Mouse (Mus musculus) ES-E14 (cell line): ENCODE measurements around the gene Hoxa3. TPM values are rescaled to one million over a fixed set of nuclear protein-coding genes. Genes with fewer than 3 reads are reported as not detected.

ENCODE experiments used
- DNase-seq: peaks from one replicate; pipeline ENCODE4 v3.0.0-alpha.2; 2013; ENCODE audit warnings: low read depth, low spot score
- H3K27ac ChIP-seq: 2 replicates; pipeline ENCODE4 v1.5.1; 2012; ENCODE audit warnings: low read depth, mild to moderate bottlenecking, low read length, moderate library complexity, mixed read lengths; ENCODE audit not compliant: poor library complexity, insufficient read depth, severe bottlenecking
- H3K36me3 ChIP-seq: 2 replicates; pipeline ENCODE4 v1.6.1; 2012; ENCODE audit warnings: mild to moderate bottlenecking, low read length, moderate library complexity, mixed read lengths; ENCODE audit not compliant: control insufficient read depth, poor library complexity, insufficient read depth, severe bottlenecking
- H3K4me1 ChIP-seq, 2 experiments: fragments of 150-350 bp in 1 of 2; sonication (generic) in 1 of 2; 2 replicates each; pipeline ENCODE4 v1.6.1; 2012; ENCODE audit warnings: low read length in 2 of 2, mild to moderate bottlenecking in 1 of 2, mixed read lengths in 1 of 2; ENCODE audit not compliant: control insufficient read depth in 2 of 2, insufficient read depth in 2 of 2, poor library complexity in 1 of 2
- H3K4me3 ChIP-seq, 2 experiments: fragments of 150-350 bp in 1 of 2; sonication (generic) in 1 of 2; 2 replicates each; pipeline ENCODE4 v1.5.1; 2012; ENCODE audit warnings: low read length in 2 of 2, low read depth in 1 of 2, mild to moderate bottlenecking in 1 of 2, mixed read lengths in 1 of 2; ENCODE audit not compliant: insufficient read depth in 1 of 2, poor library complexity in 1 of 2, severe bottlenecking in 1 of 2
- H3K9ac ChIP-seq: 2 replicates; pipeline ENCODE4 v1.6.1; 2012; ENCODE audit warnings: low read depth, mild to moderate bottlenecking, low read length, mixed read lengths; ENCODE audit not compliant: poor library complexity, insufficient read depth, severe bottlenecking
- H3K9me3 ChIP-seq: fragments of 150-350 bp; sonication (generic); 2 replicates; pipeline ENCODE4 v1.6.1; 2012; ENCODE audit warnings: low read depth, mild to moderate bottlenecking, low read length; ENCODE audit not compliant: control insufficient read depth, insufficient read depth
- CHD2 ChIP-seq: IDR thresholded peaks from 2 replicates; pipeline ENCODE4 v1.6.1; 2014; ENCODE audit warnings: mild to moderate bottlenecking, low read depth, low read length, inconsistent platforms
- HCFC1 ChIP-seq: IDR thresholded peaks from 2 replicates; pipeline ENCODE4 v1.6.1; 2012; ENCODE audit warnings: low read length, inconsistent platforms, borderline replicate concordance; ENCODE audit not compliant: insufficient read depth
- MAFK ChIP-seq: IDR thresholded peaks from 2 replicates; pipeline ENCODE4 v1.6.1; 2014; ENCODE audit warnings: mild to moderate bottlenecking, low read depth, low read length, inconsistent platforms; ENCODE audit not compliant: insufficient read depth
- ZC3H11A ChIP-seq: IDR thresholded peaks from 2 replicates; pipeline ENCODE4 v1.6.1; 2012; ENCODE audit warnings: low read depth, mild to moderate bottlenecking, inconsistent platforms, low read length, borderline replicate concordance
- ZNF384 ChIP-seq: IDR thresholded peaks from 2 replicates; pipeline ENCODE4 v1.6.1; 2012; ENCODE audit warnings: low read depth, low read length, inconsistent platforms
- in situ Hi-C, 2 experiments: fragments of 600-800 bp; cut with MboI; formaldehyde crosslinking; loops; one replicate each; pipeline ENCODE4 v1.15.1; 2025; ENCODE audit warnings: low sequenced_read_pairs in 2 of 2, inconsistent platforms in 1 of 2; ENCODE audit not compliant: unreplicated experiment in 2 of 2
- total RNA-seq: library from RNA; depleted of rRNA; stranded (reverse); fragments of 300-350 nt; gene quantifications from 2 replicates; pipeline ENCODE4 v1.2.3, GENCODE M21; 2012

Hoxa3 gene
- total RNA-seq, 1 experiment: 0.27 TPM

DNA sequence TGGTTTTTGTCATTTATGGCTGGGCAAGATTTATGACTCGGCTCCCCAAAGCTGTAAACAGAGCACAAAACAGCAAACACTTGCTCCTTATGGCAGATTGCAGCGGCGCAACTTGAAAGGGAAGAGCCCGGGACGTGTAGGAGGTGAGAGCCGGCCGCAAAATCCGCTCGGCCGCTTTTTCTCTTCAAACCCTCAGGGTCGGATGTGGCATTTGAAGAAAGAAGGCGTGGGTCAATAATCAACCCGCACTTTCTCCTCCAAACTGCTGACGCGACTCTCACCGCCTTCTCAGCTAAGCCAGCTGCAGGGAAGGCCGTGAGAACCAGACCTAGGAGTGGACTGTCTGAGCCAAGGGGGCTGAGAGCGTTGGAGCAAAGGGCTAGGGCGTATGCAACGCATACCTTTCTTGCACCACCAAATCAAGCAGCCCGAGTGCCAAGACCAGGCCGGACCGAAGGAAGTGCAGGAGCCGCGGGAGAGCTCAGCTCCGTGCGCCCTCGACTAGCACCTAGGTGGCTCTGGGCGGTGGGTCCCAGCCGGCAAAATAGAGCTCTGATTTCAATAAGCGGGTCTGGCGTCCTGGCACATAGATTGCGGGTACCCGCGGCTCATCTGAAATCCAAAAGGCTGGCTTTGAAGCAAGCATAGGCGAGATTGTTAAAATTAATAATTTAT lies 35.9 kb downstream of the Hoxa3 start, which contains the start of gene 5730596B20Rik:
Gene 5730596B20Rik, plus strand, starts transcription at position 438 of the 675 bp plus-strand sequence.
- no peak within 1 kb of the TSS for H3K4me3 ChIP-seq
- no peak within 1 kb of the TSS for H3K9ac ChIP-seq
- in situ Hi-C loops: loop anchor here in 1 of 2 experiments (10.0 kb wide), 1 partner anchor 138 kb away; the partner anchor contains the start of gene Evx1
- no peaks in the 10 kb centered on the region for H3K36me3 ChIP-seq
- no peak within 1 kb of the TSS for H3K27ac ChIP-seq
- peaks cover 0 to 2% of the 10 kb centered on the region in 2 experiments; a peak in 2 of 4 replicates for H3K4me1 ChIP-seq
- DNase-seq: no peak
- H3K9me3 ChIP-seq: no peaks in the 10 kb centered on the region
- TF ChIP-seq MAFK (no peak), CHD2 (no peak), HCFC1 (0 out of 2 replicates have a peak, but pooled peaks have one; percentile 29), ZNF384 (no peak), ZC3H11A (no peak)

DNA sequence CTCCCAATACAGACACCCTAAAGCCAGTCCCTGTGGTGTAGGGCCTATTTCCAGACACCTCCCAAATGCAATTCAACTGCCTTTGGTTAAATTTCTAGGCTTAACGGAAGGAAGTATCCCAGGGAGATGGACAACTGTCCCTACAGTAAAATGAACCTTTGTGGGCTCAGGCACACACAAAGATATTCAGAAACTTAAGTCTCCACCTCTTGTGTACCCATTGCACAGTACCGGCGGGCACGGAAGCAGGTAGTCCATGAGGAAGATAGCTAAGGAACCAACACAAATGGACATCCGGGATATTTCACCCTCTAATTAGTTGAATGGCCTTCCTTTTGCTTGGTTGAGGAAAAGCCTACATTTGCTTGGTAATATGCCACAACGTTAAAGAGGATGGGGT lies 36.7 kb downstream of the Hoxa3 start:
- H3K9me3 ChIP-seq: no peaks in the 10 kb centered on the region
- in situ Hi-C loops: loop anchor here in 1 of 2 experiments (10.0 kb wide), 1 partner anchor 138 kb away; the partner anchor contains the start of gene Evx1
- no peaks in the 10 kb centered on the region for H3K36me3 ChIP-seq
- no peak overlapping the region for H3K27ac ChIP-seq
- no peak overlapping the region for H3K4me3 ChIP-seq
- TF ChIP-seq MAFK (no peak), ZNF384 (no peak), ZC3H11A (no peak), CHD2 (no peak), HCFC1 (no peak)
- H3K9ac ChIP-seq: no peak overlapping the region
- H3K4me1 ChIP-seq: peaks cover 0 to 2% of the 10 kb centered on the region in 2 experiments; a peak in 2 of 4 replicates
- no peak for DNase-seq

DNA sequence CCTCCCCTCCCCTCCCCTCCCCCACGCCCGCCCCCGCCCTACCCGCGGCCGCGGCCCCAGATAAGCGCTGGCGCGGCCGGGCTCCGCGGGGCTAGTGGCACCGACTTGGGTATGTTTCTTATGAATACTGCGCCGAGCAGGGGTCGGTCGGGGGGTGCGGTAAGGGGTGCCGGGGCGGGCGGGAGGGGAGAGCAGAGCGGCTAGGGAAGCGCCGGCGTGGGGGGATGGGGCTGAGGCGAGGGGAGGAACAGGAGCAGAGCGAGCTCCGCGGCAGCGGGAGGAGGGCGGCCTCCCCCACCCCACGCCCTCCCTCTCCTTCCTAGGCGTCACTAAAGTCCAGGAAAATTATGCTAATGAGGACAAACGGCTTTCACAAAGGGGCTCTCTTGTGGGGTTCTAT lies 37.3 kb downstream of the Hoxa3 start:
- Histone ChIP-seq H3K4me1 (peaks cover 0 to 2% of the 10 kb centered on the region in 2 experiments; a peak in 2 of 4 replicates), H3K9ac (no peak overlapping the region), H3K27ac (no peak overlapping the region), H3K4me3 (peak overlapping the region in 1 of 2 experiments; percentile 62; a peak in 2 of 4 replicates), H3K36me3 (no peaks in the 10 kb centered on the region), H3K9me3 (no peaks in the 10 kb centered on the region)
- in situ Hi-C loops: loop anchor here in 1 of 2 experiments (10.0 kb wide), 1 partner anchor 139 kb away; the partner anchor contains the start of gene Evx1
- no peak for DNase-seq
- TF ChIP-seq ZC3H11A (no peak), HCFC1 (no peak), MAFK (no peak), ZNF384 (no peak), CHD2 (no peak)

DNA sequence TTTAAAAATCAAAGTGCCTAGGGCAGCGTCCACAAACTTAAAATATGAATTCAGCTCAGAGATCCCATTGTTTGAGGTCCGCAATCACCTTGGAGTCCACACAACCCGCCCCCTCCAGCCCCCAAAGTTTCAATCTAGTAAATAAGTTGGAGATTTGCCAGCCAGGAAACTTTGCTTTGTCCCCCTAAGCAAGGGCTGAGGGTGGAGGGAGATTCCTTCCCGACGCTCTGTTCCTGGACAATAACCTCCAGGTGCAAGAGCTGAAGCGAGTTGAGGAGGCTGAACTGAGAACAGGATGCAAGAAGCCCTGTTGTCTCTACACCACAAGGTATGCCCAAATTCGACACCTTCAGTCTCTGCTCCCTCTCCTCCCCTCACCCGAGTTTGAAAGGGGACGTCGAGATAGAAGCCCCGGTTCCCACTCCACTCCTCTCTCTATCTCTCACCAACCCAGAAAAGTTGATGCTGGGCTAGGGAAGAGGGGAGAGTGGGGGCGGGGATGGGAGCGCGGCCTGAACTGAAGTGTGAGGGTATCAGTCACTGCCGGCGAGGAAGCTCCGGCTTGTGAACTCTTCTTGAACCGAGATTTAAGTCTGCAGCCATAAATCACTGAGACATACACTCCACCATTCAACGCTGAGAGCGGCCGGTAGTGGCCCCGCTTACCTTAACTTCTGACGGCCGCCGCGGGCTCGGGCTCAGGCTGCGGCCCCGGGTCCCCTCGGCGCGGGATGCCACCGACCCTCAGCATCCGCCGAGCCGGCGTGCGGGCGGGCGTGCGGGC lies 38.0 kb downstream of the Hoxa3 start:
- peak overlapping the region; percentile 19 to 62; a peak in 3 of 4 replicates for H3K4me3 ChIP-seq
- no peaks in the 10 kb centered on the region for H3K36me3 ChIP-seq
- 0 out of 2 replicates have a peak overlapping the region, but pooled peaks have one; percentile 13 for H3K9ac ChIP-seq
- in situ Hi-C loops: loop anchor here in 1 of 2 experiments (10.0 kb wide), 1 partner anchor 140 kb away; the partner anchor contains the start of gene Evx1
- DNase-seq: no peak
- no peaks in the 10 kb centered on the region for H3K9me3 ChIP-seq
- no peak overlapping the region for H3K27ac ChIP-seq
- TF ChIP-seq HCFC1: no peak
- TF ChIP-seq MAFK: no peak
- TF ChIP-seq CHD2: no peak
- TF ChIP-seq ZC3H11A: no peak
- no peak for TF ChIP-seq ZNF384
- peaks cover 0 to 2% of the 10 kb centered on the region in 2 experiments; a peak in 2 of 4 replicates for H3K4me1 ChIP-seq
